Mouse (Mus musculus) frontal cortex, postnatal 10 days (tissue): ENCODE data around the gene Olfr1192-ps1.
"Not testable (repeated sequence)": the region's sequence is repeated elsewhere in the genome, so short reads cannot be mapped to it uniquely, and the experiment has no call there.

Experiments
- DNase-seq, 2 experiments: peaks; one replicate each; pipeline ENCODE4 v3.0.0; 2022; ENCODE audit warnings: low spot score in 2 of 2, mixed read lengths in 1 of 2

The Olfr1192-ps1 gene

DNA sequence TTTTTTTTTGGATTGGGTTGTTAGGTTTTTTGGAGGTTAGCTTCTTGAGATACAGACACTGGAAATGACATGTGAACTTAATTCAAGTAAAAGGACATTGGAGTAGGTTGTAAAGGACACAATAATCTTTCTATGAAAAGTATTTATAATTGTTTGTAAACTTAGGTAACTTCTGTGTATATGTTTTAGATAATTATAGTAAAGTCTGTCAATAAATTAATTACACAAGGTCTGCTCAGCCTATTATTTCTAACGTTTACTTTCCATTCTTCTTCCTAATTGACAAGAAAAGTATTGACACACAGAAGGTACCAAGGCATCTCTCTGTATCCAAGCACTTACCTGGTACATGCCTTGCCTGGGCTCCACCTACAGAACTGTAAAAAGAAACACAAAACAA, at the start of gene Olfr1192-ps1:
Gene Olfr1192-ps1, plus strand, starts transcription at position 301 of the 400 bp plus-strand sequence.
- DNase-seq: no peak

DNA sequence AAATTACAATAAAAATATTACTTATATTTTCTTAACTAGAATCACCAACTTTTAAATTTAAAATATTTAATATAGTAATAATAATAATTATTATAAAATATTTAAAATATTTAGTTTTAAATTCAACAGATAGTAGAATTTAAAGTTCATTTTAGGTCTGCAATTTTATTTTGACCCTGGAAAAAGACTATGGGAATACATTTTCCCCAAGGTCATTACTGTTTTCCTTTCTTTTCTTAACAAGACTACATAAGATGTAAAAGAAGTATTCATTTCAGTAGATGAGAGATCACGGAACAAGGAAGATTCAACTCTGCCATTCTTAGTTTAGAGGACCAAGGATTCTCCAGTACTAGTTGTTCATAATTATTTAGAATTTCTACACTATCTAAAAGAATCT, 8.1 kb upstream of the Olfr1192-ps1 start, which contains the start of gene Olfr1191-ps1:
Gene Olfr1191-ps1, plus strand, starts transcription at position 301 of the 400 bp plus-strand sequence.
- not testable (repeated sequence) for DNase-seq

DNA sequence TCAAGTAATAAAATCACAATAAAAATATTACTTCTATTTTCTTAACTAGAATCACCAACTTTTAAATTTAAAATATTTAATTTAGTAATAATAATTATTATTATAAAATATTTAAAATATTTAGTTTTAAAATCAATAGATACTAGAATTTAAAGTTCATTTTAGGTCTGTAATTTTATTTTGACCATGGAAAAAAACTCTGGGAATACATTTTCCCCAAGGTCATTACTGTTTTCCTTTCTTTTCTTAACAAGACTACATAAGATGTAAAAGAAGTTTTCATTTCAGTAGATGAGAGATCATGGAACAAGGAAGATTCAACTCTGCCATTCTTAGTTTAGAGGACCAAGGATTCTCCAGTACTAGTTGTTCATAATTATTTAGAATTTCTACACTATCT, 27.0 kb downstream of the Olfr1192-ps1 start, which contains the start of gene Olfr1193:
Gene Olfr1193, plus strand, starts transcription at position 301 of the 400 bp plus-strand sequence.
- DNase-seq: not testable (repeated sequence)

DNA sequence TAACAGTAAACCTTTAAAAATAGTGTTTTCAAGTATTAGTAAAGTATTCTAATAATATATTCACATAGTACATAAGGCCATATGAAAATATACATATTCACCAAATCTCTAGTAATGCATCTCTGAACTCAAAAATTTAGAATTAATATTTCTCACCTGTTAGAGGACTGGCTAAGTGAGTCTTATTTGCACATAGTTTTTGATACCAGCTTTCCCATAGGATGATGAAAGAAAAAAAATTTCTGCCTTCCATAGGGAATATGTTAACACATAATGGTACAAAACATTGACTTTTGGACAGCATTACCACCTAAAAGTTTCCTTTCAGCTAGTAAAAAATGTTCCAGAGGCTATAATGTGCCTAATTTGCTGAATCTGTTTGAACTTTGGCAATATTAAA, 40.8 kb downstream of the Olfr1192-ps1 start, which contains the start of gene Olfr1195:
Gene Olfr1195, minus strand, starts transcription at position 101 of the 400 bp plus-strand sequence.
- DNase-seq: no peak

DNA sequence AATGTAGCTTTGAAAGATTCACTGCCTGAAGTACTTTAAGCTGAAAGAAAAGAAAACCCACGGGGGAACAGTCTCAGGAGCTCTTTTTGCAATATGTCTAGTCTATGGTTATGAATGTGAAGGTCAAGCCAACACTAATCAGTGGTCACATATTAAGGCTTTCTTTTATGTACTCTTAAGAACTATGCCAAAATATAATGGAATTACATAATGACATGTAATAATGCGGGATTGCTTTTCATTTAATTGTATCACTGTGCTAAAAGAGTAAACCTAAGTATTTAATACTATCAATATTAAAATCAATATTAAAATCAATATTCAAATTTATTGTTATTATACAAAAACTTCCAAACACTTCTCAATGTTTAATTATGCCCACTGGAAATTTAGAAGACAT, 56.2 kb downstream of the Olfr1192-ps1 start, which contains the start of gene Olfr1196:
Gene Olfr1196, minus strand, starts transcription at position 101 of the 400 bp plus-strand sequence.
- DNase-seq: no peak
